Mouse (Mus musculus) kidney, postnatal 25 days (tissue): ENCODE measurements at regions not wholly inside any gene's neighbourhood (a gene's known extent, or its start where the extent isn't known, plus 50 kb on each side); places are given as distances from the start of the nearest gene placed in this dataset.

Experiments
- DNase-seq, 2 experiments: peaks; one replicate each; pipeline ENCODE4 v3.0.0; 2021; ENCODE audit warnings: mixed read lengths in 2 of 2

DNA sequence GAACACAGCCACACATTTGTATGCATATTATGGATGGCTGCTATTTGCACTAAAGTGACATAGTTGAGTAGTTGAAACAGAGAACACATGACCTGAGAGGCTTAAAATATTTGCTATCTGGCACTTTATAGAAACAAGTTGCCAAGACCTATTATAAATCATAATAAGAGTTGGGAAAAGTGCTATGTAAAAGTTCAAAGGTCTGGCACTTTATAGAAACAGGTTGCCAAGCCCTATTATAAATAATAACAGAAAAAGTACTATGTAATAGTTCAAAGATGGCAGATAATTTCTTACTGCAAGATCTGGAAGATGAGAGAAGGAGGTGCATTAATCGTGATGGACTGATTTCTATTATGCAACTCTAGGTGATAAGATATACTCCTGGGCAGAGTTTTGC lies 320.2 kb downstream of the Tfap2b start:
- no peak for DNase-seq

GRCm38 (mm10) chr1:19531406-19531805 lies 322.7 kb downstream of the Tfap2b start:
- DNase-seq: peak in 1 of 2 experiments; percentile 25

- no peak for DNase-seq
Measured at GRCm38 (mm10) chr1:19534990-19535389, 326.3 kb downstream of the Tfap2b start.

GRCm38 (mm10) chr1:19543011-19543410 lies 334.3 kb downstream of the Tfap2b start:
- no peak for DNase-seq

DNA sequence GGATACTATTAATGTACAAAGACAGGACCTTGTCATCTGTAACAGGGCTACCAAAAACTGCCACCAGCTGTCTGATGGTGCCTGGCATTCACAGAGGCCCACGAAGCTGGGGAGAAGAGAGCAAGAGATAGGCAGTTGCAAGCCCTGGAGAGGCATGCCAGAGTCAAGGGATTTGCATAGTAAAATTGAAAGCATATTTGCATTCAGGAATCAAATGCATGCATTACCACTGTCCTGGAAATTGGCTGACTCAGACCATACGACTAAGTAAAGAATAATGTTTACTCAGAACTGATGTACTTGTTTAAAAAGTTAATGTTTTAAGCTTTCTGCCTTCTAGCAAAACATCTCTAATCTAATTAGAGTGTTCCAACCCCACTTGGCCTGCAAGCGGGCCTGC lies 357.0 kb downstream of the Tfap2b start:
- DNase-seq: no peak

DNA sequence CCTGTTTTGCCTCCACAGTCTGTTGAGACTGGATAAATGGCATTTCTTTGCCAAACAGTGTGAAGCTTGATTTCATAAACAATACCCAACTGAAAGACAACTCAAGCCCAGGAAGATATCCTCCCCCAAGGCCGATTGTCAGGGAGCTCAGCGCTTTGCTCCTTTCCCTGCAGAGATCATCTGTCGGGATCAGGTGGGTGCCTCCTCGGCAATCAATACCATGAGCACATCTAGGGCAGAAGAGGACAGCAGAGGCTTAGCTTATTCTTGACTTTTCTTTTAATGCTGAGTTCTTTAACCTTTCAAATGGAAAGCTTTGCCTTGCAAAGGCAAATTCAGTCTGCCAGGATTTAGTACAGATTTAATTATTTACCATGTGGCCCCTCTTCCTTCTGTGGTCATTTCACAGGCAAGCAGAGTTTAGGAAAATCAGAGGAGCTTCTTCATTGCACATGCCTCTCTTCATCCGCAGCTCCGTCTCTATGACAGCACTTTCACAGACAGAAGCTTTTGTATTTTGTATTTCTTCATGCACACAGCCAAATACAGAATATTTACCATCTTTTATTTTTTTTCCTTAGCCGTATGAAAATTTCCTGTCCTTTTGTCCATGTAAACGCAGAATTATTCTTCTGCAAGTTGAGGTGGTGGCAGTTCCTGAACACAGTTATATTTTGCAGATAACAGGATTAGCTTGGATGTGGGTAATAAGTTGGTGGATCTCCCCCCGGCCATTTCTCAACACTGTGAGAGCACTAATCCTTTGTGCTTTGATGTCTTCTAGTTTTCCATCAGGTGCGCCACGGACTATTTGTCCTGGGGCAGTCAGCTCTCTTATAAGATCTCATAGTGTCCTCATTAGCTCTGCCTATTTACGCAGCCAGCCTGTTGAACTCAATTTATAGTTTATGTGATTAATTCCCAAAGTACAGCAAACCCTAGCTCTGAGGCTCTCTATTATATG lies 374.6 kb downstream of the Tfap2b start:
- DNase-seq: no peak

- DNase-seq: no peak
Measured at GRCm38 (mm10) chr1:19605506-19605905, 396.8 kb downstream of the Tfap2b start.

DNA sequence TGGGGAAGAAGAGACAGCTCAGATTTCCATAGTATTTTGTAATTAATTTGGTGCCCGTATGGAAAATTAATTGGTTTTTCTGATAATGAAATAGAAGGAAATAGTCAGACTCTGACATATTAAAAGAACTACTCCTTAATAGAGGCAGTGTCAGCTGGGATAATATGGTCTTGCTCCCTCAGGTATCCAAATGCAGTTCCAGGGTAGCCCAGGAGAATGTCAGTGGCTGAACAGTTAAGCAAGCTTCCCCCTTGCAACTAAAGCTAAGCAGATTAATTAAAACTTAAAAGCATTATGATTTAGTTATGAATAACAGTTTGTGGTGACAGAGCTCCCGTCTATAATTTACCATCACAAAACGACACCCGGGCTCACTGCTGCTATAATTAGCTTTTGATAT lies 407.0 kb downstream of the Tfap2b start:
- no peak for DNase-seq

GRCm38 (mm10) chr1:19639136-19639535 lies 430.4 kb downstream of the Tfap2b start:
- no peak for DNase-seq

DNA sequence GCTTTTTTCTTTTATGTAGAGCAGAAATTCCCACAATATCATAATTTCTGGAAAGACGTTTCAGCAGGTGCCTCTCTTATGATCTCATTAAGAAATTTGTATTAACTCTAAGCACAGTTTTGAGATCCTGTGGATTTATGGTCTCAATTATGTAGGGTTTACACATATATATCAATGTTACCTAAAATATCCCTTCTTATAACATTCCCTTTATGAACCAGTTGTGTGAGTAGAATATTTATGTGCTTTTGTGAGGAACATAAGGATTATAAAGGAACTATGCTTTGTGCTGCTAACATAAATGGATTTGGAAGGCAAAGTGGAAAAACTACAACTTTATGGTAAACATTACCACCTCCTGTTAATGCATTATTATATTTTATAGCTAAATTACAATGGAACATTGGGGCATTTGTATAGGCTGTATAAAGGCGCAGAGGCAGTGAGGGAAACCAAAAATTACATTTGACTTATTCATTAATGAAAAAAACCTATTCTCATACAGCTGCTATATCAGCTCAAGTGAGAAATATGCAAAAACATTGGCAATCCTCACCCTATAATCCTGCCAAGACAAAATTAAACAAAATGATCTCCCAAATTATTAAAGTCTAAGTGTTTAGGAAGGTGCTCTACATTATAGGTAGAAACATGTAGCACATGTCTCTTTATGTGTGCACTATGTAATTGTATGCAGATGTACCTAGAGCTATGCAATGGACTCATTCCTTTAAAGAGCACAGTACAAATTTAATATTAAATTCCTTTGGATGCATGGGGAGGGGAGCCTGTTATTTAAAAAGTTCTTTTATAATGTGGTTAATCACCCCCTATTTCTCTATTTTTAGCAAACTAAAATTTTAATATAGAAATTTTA lies 439.2 kb downstream of the Tfap2b start:
- no peak for DNase-seq

DNA sequence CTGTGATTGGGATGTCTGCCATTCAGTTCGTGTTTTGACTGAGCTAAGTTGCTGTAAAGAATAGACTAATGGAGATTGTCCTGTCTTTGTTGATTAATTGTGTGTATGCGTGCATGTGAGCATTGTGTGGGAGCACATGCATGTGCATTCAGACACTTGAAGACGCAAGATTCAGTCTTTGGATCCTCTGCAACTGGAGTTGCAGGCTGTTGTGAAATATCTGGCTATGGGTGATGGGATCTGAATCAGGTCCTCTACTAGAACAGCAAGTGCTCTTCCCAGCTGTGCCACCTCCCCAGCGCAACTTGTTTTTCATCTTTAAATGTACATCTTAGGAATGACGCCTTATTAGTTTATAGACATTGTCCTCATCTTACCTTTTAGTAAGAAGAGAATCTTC lies 453.4 kb downstream of the Tfap2b start:
- DNase-seq: no peak

DNA sequence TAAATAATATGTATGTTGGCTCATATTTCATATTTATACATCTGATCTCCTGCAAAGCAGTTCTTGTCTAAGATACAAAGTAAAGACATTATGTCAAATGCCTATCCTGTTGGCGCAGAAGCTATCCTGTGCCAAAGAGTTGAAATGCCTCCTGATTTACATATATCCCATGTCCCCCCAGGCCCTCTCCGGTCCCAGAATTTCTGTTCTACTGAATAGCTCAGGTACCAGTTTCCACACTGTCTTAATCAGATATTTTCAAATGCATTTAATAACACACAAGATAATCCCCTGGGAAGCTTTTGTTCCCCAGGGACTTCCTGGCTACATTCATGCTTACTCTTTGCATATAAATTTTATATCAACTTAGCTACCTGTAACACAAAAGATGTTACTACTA lies 454.1 kb downstream of the Tfap2b start:
- DNase-seq: no peak

DNA sequence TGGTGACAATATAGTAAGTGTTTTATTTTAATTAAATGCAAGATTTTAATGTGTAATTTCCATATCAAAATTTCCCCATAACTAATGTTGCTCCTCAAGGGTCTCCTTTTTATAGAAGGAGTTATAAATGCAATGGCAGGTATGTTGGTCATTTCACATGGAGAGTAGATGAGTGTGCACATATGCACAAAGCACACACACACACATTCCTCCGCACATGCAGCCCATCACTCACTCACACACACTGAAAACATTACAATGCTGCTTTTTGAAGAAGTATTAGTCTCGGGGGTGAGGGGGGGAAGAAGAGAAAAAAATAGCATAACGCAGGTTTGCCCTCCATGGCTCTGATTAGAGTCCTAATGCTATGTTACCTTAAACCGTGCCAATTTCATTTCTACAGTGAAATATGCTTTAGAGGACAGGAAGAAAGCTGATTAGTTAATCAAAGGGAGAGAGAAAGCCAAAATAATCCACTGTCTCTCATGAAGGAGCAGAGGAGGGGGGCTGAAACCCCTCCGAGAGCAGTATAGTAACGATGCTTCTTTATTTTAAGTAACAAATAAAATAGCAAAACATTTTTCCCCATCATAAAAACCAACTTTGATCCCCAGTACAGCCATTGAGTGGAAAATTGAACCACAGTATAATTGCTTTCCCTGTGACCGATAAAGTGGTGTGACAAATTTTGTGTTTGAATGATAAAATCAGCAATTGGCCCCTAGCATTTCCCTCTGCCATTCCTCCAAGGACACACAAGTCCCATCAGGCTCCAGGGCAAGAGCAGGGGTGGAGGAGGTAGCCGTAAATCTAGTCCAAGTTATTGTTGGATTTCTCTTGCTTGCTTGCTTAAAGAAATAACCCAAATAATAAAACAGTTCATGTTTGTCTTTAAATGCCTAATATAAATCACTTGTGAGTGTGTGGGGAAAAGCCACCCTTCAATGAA lies 465.0 kb downstream of the Tfap2b start:
- no peak for DNase-seq

- no peak for DNase-seq
Measured at GRCm38 (mm10) chr1:19674397-19674770, 465.7 kb downstream of the Tfap2b start.

DNA sequence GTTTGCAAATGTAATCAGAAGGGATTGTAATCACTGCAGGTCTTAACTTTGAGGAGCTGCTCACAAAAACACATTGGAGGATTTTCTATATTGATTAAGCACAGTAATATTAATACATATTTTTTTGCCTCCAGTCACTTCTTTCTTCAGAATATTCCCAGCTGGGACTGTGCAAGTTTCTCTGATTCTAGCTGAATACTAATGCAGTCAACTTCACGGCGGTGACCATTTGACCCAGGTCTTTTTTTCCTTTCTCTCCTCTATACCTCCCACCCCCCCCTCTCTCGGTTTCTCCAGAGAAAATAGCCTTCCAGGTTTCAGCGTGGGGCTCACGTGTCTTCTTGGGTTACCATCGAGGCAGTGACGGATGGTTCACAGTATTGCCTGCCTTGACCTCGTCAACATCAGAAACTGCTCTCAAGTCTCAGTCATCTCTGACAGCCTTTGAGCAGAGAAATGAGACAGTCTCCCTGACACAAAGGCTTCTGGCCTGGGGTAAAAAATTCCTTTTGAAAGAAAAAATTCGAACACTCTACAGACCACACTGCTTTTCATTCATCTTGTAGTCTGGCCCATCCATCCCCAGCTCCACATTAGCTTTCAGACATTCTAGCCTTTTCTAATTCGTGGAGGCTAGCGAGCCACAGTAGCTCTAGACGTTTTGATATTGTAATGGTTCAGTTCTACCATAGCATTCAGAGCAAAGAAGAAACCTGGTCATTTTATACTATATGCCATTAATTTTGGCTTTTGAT lies 472.5 kb downstream of the Tfap2b start:
- DNase-seq: no peak
